Mouse (Mus musculus) embryonic facial prominence, embryonic 14.5 days (tissue): ENCODE measurements at regions not wholly inside any gene's neighbourhood (a gene's known extent, or its start where the extent isn't known, plus 50 kb on each side); places are given as distances from the start of the nearest gene placed in this dataset.

Experiments
- ATAC-seq: fragments of 200-750 bp; cut with Nextera tagmentation; 2 replicates; pipeline ENCODE4 v1.8.0; 2017; ENCODE audit warnings: low read depth, moderate number of reproducible peaks, moderate TSS enrichment
- DNase-seq: peaks from one replicate; pipeline ENCODE4 v3.0.0-alpha.2; 2015; ENCODE audit warnings: low spot score
- H3K27ac ChIP-seq: fragments of 300-500 bp; sonication (generic); replicated peaks from 2 replicates; pipeline ENCODE4 v1.5.1; 2014; ENCODE audit warnings: low read depth, mild to moderate bottlenecking, low read length, moderate library complexity
- H3K27me3 ChIP-seq: fragments of 300-500 bp; sonication (generic); replicated peaks from 2 replicates; pipeline ENCODE4 v1.6.1; 2014; ENCODE audit warnings: low read length; ENCODE audit not compliant: control insufficient read depth, insufficient read depth
- H3K36me3 ChIP-seq: fragments of 300-500 bp; sonication (generic); 2 replicates; pipeline ENCODE4 v1.6.1; 2014; ENCODE audit warnings: low read length, mixed read lengths; ENCODE audit not compliant: control insufficient read depth, insufficient read depth
- H3K4me1 ChIP-seq: fragments of 300-500 bp; sonication (generic); 2 replicates; pipeline ENCODE4 v1.6.1; 2014; ENCODE audit warnings: antibody characterized with exemption, low read length; ENCODE audit not compliant: control insufficient read depth, insufficient read depth
- H3K4me2 ChIP-seq: fragments of 300-500 bp; sonication (generic); 2 replicates; pipeline ENCODE4 v1.6.1; 2014; ENCODE audit warnings: low read depth, mild to moderate bottlenecking, low read length, moderate library complexity, mixed read lengths
- H3K4me3 ChIP-seq: fragments of 300-500 bp; sonication (generic); 2 replicates; pipeline ENCODE4 v1.5.1; 2014; ENCODE audit warnings: low read depth, mild to moderate bottlenecking, low read length
- H3K9ac ChIP-seq: fragments of 300-500 bp; sonication (generic); 2 replicates; pipeline ENCODE4 v1.6.1; 2014; ENCODE audit warnings: low read depth, mild to moderate bottlenecking, low read length, moderate library complexity, mixed read lengths
- H3K9me3 ChIP-seq: fragments of 300-500 bp; sonication (generic); 2 replicates; pipeline ENCODE4 v1.6.1; 2016; ENCODE audit warnings: low read length; ENCODE audit not compliant: control insufficient read depth
- WGBS: fragments of 180-500 bp; shearing (Covaris S2); extraction: QIAGEN DNeasy Blood & Tissue Kit; methylation state at CpG from one replicate; pipeline ENCODE4 v1.1.7; 2014; 5-methylcytosine and 5-hydroxymethylcytosine counted together

GRCm38 (mm10) chr11:112910309-112910708, 128.3 kb downstream of the Sox9 start:
- H3K9ac ChIP-seq: no peak overlapping the region
- H3K4me3 ChIP-seq: no peak overlapping the region
- no peaks in the 10 kb centered on the region for H3K4me1 ChIP-seq
- WGBS: 79% methylated on average over 5 of the region's 5 CpGs
- no peaks in the 10 kb centered on the region for H3K27me3 ChIP-seq
- no peaks in the 10 kb centered on the region for H3K36me3 ChIP-seq
- ATAC-seq: no peak
- no peak overlapping the region for H3K4me2 ChIP-seq
- H3K27ac ChIP-seq: no peak overlapping the region
- no peak for DNase-seq
- H3K9me3 ChIP-seq: no peaks in the 10 kb centered on the region

- ATAC-seq (no peak), DNase-seq (no peak)
- no peaks in the 10 kb centered on the region for H3K36me3 ChIP-seq
- no peaks in the 10 kb centered on the region for H3K4me1 ChIP-seq
- 75% methylated on average over 3 of the region's 3 CpGs for WGBS
- H3K9ac ChIP-seq: no peak overlapping the region
- no peaks in the 10 kb centered on the region for H3K9me3 ChIP-seq
- no peak overlapping the region for H3K27ac ChIP-seq
- no peaks in the 10 kb centered on the region for H3K27me3 ChIP-seq
- no peak overlapping the region for H3K4me3 ChIP-seq
- no peak overlapping the region for H3K4me2 ChIP-seq
These were observed 130.9 kb downstream of the Sox9 start for GRCm38 (mm10) chr11:112912875-112913274.

GRCm38 (mm10) chr11:112916923-112917322, 134.9 kb downstream of the Sox9 start:
- DNase-seq: no peak
- no peak overlapping the region for H3K9ac ChIP-seq
- H3K4me1 ChIP-seq: no peaks in the 10 kb centered on the region
- ATAC-seq: no peak
- 93% methylated on average over 1 of the region's 1 CpGs for WGBS
- no peaks in the 10 kb centered on the region for H3K36me3 ChIP-seq
- H3K4me3 ChIP-seq: no peak overlapping the region
- H3K9me3 ChIP-seq: no peaks in the 10 kb centered on the region
- H3K4me2 ChIP-seq: no peak overlapping the region
- H3K27me3 ChIP-seq: no peaks in the 10 kb centered on the region
- no peak overlapping the region for H3K27ac ChIP-seq

- no peaks in the 10 kb centered on the region for H3K27me3 ChIP-seq
- H3K4me1 ChIP-seq: no peaks in the 10 kb centered on the region
- ATAC-seq: no peak
- no peak overlapping the region for H3K4me2 ChIP-seq
- 81% methylated on average over 4 of the region's 4 CpGs for WGBS
- H3K9me3 ChIP-seq: no peaks in the 10 kb centered on the region
- DNase-seq: no peak
- no peaks in the 10 kb centered on the region for H3K36me3 ChIP-seq
- no peak overlapping the region for H3K27ac ChIP-seq
- no peak overlapping the region for H3K4me3 ChIP-seq
- no peak overlapping the region for H3K9ac ChIP-seq
These were observed 138.1 kb downstream of the Sox9 start for GRCm38 (mm10) chr11:112920131-112920530.

DNA sequence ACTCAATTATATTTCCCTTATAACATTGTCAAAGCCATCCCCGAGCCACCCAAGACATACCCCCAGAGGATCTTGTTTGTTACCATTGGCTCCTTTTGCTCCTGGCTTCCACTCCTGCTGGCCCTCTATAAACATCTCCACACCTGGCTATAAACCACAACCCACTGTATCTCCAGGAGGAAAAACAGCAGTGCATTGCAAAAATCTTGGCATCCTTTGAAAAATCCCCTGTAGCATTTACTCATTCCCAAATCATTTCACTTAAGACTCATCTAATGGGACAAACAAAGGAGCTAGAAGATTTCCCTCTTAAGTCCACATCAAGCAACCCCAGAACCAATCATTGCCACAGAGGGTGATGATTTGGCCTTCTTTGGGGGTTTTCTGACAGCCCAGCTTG, 142.6 kb downstream of the Sox9 start:
- DNase-seq: no peak
- ATAC-seq: no peak
- no peaks in the 10 kb centered on the region for H3K4me1 ChIP-seq
- H3K4me3 ChIP-seq: no peak overlapping the region
- 76% methylated on average over 1 of the region's 1 CpGs for WGBS
- H3K4me2 ChIP-seq: no peak overlapping the region
- no peaks in the 10 kb centered on the region for H3K9me3 ChIP-seq
- no peak overlapping the region for H3K9ac ChIP-seq
- H3K27ac ChIP-seq: no peak overlapping the region
- no peaks in the 10 kb centered on the region for H3K27me3 ChIP-seq
- H3K36me3 ChIP-seq: no peaks in the 10 kb centered on the region

GRCm38 (mm10) chr11:112925140-112925539, 143.1 kb downstream of the Sox9 start:
- no peaks in the 10 kb centered on the region for H3K4me1 ChIP-seq
- H3K4me2 ChIP-seq: no peak overlapping the region
- no peaks in the 10 kb centered on the region for H3K36me3 ChIP-seq
- DNase-seq (no peak), ATAC-seq (no peak)
- 58% methylated on average over 6 of the region's 6 CpGs for WGBS
- H3K4me3 ChIP-seq: no peak overlapping the region
- no peak overlapping the region for H3K27ac ChIP-seq
- H3K9me3 ChIP-seq: no peaks in the 10 kb centered on the region
- H3K9ac ChIP-seq: no peak overlapping the region
- no peaks in the 10 kb centered on the region for H3K27me3 ChIP-seq

DNA sequence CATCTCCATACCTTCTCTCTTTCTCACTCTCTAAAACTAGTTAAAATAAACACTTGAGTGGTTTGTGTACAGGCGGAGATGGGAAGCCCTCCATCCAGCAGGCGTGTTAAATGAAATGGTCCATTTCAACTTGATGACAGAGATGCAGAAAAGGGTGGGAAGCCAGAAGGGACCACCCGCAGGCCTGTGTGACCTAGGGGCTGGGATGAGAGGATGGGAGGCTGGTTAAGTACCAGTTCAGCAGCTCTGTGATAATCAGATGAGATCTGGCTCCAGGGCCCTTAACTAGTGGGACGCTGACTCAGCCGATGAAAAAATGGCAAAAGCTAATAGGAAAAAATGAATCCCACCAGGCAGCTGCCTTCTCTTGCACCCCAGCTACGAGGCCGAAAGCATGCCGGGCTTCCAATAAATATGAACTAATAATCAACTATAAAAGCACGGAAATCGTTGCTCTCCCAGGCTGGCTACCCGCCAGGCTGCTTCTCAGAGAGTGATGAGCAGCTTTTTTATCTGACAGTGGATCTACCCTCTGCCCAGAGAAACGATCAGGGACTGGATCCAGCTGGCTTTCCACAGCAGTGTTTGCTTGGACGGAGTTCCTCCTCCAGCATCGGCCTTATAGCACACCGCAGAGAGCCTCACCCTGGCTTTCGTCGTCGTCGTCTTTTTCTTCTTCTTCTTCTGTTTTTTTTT, 144.5 kb downstream of the Sox9 start:
- Histone ChIP-seq H3K4me1 (no peaks in the 10 kb centered on the region), H3K9ac (no peak overlapping the region), H3K4me3 (no peak overlapping the region), H3K4me2 (no peak overlapping the region), H3K27ac (no peak overlapping the region), H3K27me3 (no peaks in the 10 kb centered on the region), H3K36me3 (no peaks in the 10 kb centered on the region), H3K9me3 (no peaks in the 10 kb centered on the region)
- peak; percentile 78 for DNase-seq
- 55% methylated on average over 19 of the region's 19 CpGs for WGBS
- ATAC-seq: no peak

DNA sequence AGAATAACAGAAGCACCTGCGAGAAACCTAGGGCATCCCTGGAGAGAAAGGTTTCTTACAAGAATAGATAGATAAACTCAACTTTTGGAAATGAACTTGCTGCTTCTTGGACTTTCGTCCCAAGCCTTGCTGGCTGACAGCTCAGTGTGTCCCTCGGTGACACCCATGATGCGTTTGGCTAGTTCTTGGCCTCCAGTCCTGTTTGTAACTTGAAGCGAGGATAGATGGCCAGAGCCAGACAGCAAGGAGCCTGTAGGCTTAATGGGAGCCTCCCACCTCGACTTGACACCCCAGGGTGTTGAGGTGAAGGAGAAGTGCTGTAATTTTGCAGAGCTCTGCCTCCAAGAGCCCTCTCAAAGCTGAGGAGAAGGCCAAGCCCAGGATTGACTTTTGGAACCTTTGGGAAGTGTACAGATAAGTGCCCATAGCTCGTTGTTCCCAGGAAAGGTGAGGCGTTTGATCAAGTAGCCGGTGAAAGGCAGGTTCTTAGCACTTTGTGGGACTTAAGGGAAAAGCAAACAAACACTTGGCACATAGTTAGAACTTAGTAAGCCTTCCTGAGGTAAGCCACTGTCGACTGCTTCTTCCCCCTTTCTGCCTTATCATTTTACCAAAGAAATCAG, 148.3 kb downstream of the Sox9 start:
- DNase-seq (no peak), ATAC-seq (no peak)
- WGBS: 62% methylated on average over 10 of the region's 10 CpGs
- no peaks in the 10 kb centered on the region for H3K4me1 ChIP-seq
- H3K27ac ChIP-seq: no peak overlapping the region
- H3K9ac ChIP-seq: no peak overlapping the region
- no peaks in the 10 kb centered on the region for H3K27me3 ChIP-seq
- no peak overlapping the region for H3K4me3 ChIP-seq
- H3K9me3 ChIP-seq: no peaks in the 10 kb centered on the region
- no peaks in the 10 kb centered on the region for H3K36me3 ChIP-seq
- no peak overlapping the region for H3K4me2 ChIP-seq

DNA sequence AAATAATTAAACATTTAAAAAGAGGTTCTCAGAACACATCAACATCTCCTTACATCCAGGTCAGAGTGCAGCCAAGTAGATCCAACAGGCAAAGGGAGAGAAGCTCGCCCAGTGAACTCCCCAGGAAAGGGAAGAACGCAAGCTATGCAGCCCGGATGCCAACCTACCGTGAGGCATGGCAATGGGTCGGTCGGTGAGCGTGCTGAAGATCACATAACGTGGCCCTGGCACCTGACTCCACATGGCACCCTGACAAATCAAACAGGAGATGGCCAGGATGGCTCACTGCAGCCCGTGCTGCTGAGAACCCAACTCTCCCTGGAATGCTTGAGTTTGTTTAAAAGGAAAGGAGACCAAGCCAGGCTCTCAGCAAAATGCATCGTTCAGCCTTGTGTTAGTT, 156.0 kb downstream of the Sox9 start:
- Histone ChIP-seq H3K4me1 (no peaks in the 10 kb centered on the region), H3K4me3 (no peak overlapping the region), H3K9ac (no peak overlapping the region), H3K27me3 (no peaks in the 10 kb centered on the region), H3K9me3 (no peaks in the 10 kb centered on the region), H3K27ac (no peak overlapping the region), H3K36me3 (no peaks in the 10 kb centered on the region), H3K4me2 (no peak overlapping the region)
- WGBS: 94% methylated on average over 10 of the region's 10 CpGs
- ATAC-seq (no peak), DNase-seq (no peak)
